Comparison of ENCODE assay signal across 42 mouse cellular contexts in the genomic region with DNA sequence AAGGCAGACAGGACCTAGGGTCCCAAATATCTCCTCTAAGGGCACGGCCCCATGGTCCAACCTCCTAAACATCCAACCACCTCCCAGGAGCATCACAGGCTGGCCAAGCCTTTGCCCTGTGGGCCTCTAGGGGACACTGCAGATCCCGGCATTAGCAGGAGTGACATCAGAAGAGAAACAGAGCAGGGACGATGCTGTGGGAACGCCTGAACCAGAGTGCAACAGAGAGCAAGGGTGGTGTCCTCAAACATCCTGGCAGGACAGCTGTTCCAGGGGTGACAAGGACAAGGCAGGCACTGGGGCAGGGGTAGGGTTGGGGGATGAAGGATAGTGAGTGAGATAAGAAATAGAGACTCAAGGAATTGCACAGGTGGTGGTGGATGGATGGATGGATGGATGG. TPM values are rescaled to one million over a fixed set of nuclear protein-coding genes. Genes with fewer than 3 reads are reported as not detected.
"Had no signal": no experiment of that assay in that cellular context is flagged by ENCODE, and none has a peak within 500 bp of the region (broad histone marks: within the 10 kb centered on the region; RNA-seq: fewer than 3 reads in every experiment).

No protein-coding gene starts in this region.

- H3K4me2 ChIP-seq: limb, embryonic 12.5 days; limb, embryonic 13.5 days; limb, embryonic 15.5 days; liver, embryonic 11.5 days; liver, embryonic 13.5 days; liver, embryonic 15.5 days; lung, embryonic 14.5 days; lung, embryonic 15.5 days; midbrain, embryonic 11.5 days; midbrain, embryonic 12.5 days; midbrain, embryonic 13.5 days; midbrain, embryonic 15.5 days; neural tube, embryonic 12.5 days; neural tube, embryonic 13.5 days had no signal

- H3K9ac ChIP-seq: limb, embryonic 12.5 days; limb, embryonic 13.5 days; limb, embryonic 15.5 days; liver, embryonic 13.5 days; liver, embryonic 15.5 days; liver, postnatal 0 days; lung, embryonic 14.5 days; lung, embryonic 15.5 days; midbrain, embryonic 12.5 days; midbrain, embryonic 13.5 days; midbrain, embryonic 15.5 days; neural tube, embryonic 12.5 days; neural tube, embryonic 13.5 days had no signal

- H3K27ac ChIP-seq: limb, embryonic 10.5 days; limb, embryonic 12.5 days; limb, embryonic 13.5 days; limb, embryonic 15.5 days; liver, embryonic 13.5 days; liver, embryonic 15.5 days; lung, embryonic 15.5 days; macrophage; midbrain, embryonic 12.5 days; midbrain, embryonic 13.5 days; midbrain, embryonic 15.5 days; neural tube, embryonic 12.5 days; neural tube, embryonic 13.5 days had no signal

- H3K9me3 ChIP-seq: limb, embryonic 10.5 days; limb, embryonic 12.5 days; limb, embryonic 13.5 days; limb, embryonic 15.5 days; liver, embryonic 13.5 days; liver, embryonic 15.5 days; lung, embryonic 15.5 days; midbrain, embryonic 10.5 days; midbrain, embryonic 12.5 days; midbrain, embryonic 13.5 days; midbrain, embryonic 15.5 days; neural tube, embryonic 12.5 days; neural tube, embryonic 13.5 days had no signal

- H3K4me3 ChIP-seq: limb, embryonic 10.5 days; limb, embryonic 12.5 days; limb, embryonic 13.5 days; limb, embryonic 15.5 days; liver, embryonic 13.5 days; liver, embryonic 15.5 days; lung, embryonic 15.5 days; megakaryocyte, embryonic 14.5 days; midbrain, embryonic 10.5 days; midbrain, embryonic 12.5 days; midbrain, embryonic 13.5 days; midbrain, embryonic 15.5 days; myocyte; neural tube, embryonic 12.5 days; neural tube, embryonic 13.5 days had no signal

- DNase-seq: left cerebral cortex, postnatal 4 days; liver; liver, embryonic 13.5 days; liver, postnatal 0 days; lung, adult 18-20 months; lung, adult 2 months; lung, embryonic 14.5 days; lung, postnatal 10 days; lung, postnatal 14 days; lung, postnatal 36 days; lung, postnatal 4 days; midbrain, embryonic 14.5 days had no signal

- H3K36me3 ChIP-seq: limb, embryonic 10.5 days; limb, embryonic 12.5 days; limb, embryonic 13.5 days; liver, embryonic 13.5 days; liver, embryonic 15.5 days; lung, embryonic 15.5 days; midbrain, embryonic 10.5 days; midbrain, embryonic 12.5 days; midbrain, embryonic 13.5 days; midbrain, embryonic 15.5 days; neural tube, embryonic 12.5 days; neural tube, embryonic 13.5 days had no signal

- H3K4me1 ChIP-seq: liver, embryonic 15.5 days; neural tube, embryonic 12.5 days had no signal

- ATAC-seq: liver, postnatal 0 days; lung, postnatal 0 days; midbrain, embryonic 13.5 days; midbrain, embryonic 15.5 days; midbrain, embryonic 16.5 days had no signal

- H3K27me3 ChIP-seq: limb, embryonic 12.5 days; limb, embryonic 13.5 days; limb, embryonic 15.5 days; liver, embryonic 13.5 days; liver, embryonic 15.5 days; lung, embryonic 15.5 days; midbrain, embryonic 15.5 days; neural tube, embryonic 12.5 days; neural tube, embryonic 13.5 days had no signal

RNA-seq across cellular contexts. Expression of a gene that starts 4.0 kb away (rescaled TPM):
- total RNA-seq: left cerebral cortex, postnatal 10 days; left cerebral cortex, postnatal 14 days; left cerebral cortex, postnatal 25 days; left cerebral cortex, postnatal 36 days; left cerebral cortex, postnatal 4 days; liver, adult 2 months; megakaryocyte progenitor cell, adult 5-6 weeks; megakaryocyte, adult 5-6 weeks; megakaryocyte-erythroid progenitor cell, adult 5-6 weeks; monocyte, adult 5-6 weeks had no signal
- polyA plus RNA-seq: limb, embryonic 10.5 days; limb, embryonic 11.5 days; limb, embryonic 12.5 days; limb, embryonic 13.5 days; limb, embryonic 15.5 days; liver, adult 2 months; liver, embryonic 15.5 days; liver, postnatal 0 days; lung, embryonic 14.5 days; lung, embryonic 16.5 days; macrophage; midbrain, embryonic 10.5 days; midbrain, embryonic 11.5 days; midbrain, embryonic 12.5 days; midbrain, embryonic 14.5 days; neural tube, embryonic 12.5 days; neural tube, embryonic 13.5 days had no signal

RNA-seq across cellular contexts. Expression of a gene that starts 43.9 kb away (rescaled TPM):
- total RNA-seq: megakaryocyte progenitor cell, adult 5-6 weeks; megakaryocyte, adult 5-6 weeks; megakaryocyte-erythroid progenitor cell, adult 5-6 weeks; monocyte, adult 5-6 weeks had no signal
- polyA plus RNA-seq: liver, adult 2 months; liver, embryonic 11.5 days; liver, embryonic 13.5 days; macrophage had no signal
